Mouse (Mus musculus) cortical plate, adult 2 months (tissue): ENCODE results near the gene Lrrn4. TPM values are rescaled to one million over a fixed set of nuclear protein-coding genes. Genes with fewer than 3 reads are reported as not detected.

Experiments
- H3K27ac ChIP-seq: fragments of 200-500 bp; 2 replicates; pipeline ENCODE4 v1.5.1; 2012; ENCODE audit warnings: low read length, control low read depth, inconsistent platforms; ENCODE audit not compliant: insufficient read depth
- H3K4me1 ChIP-seq: fragments of 200-500 bp; 2 replicates; pipeline ENCODE4 v1.6.1; 2011; ENCODE audit warnings: low read length; ENCODE audit not compliant: control insufficient read depth, insufficient read depth
- H3K4me3 ChIP-seq: fragments of 200-500 bp; 2 replicates; pipeline ENCODE4 v1.5.1; 2011; ENCODE audit warnings: mild to moderate bottlenecking, low read length, control low read depth; ENCODE audit not compliant: insufficient read depth
- CTCF ChIP-seq: fragments of 200-500 bp; IDR thresholded peaks from 2 replicates; pipeline ENCODE4 v1.5.1; 2011; ENCODE audit warnings: mild to moderate bottlenecking, control low read depth, low read length; ENCODE audit not compliant: insufficient read depth; ENCODE audit errors: extremely low read depth
- POLR2A ChIP-seq: fragments of 200-500 bp; IDR thresholded peaks from 2 replicates; pipeline ENCODE4 v1.6.1; 2011; ENCODE audit warnings: mild to moderate bottlenecking, low read length, control low read depth; ENCODE audit not compliant: insufficient read depth; ENCODE audit errors: extremely low read depth
- polyA plus RNA-seq: library from polyadenylated mRNA; depleted of rRNA; stranded (reverse); fragments of >200 nt; gene quantifications from 2 replicates; pipeline ENCODE4 v1.2.3, GENCODE M21; 2012

Lrrn4 gene
- polyA plus RNA-seq, 1 experiment, result 0.19 TPM

- Histone ChIP-seq H3K27ac (no peak overlapping the region), H3K4me3 (no peak overlapping the region), H3K4me1 (no peaks in the 10 kb centered on the region)
- no peak for TF ChIP-seq POLR2A
- no peak for TF ChIP-seq CTCF
Observed at GRCm38 (mm10) chr2:132902056-132902455, 21.4 kb upstream of the Lrrn4 start.

- Histone ChIP-seq H3K27ac (no peak overlapping the region), H3K4me1 (no peaks in the 10 kb centered on the region), H3K4me3 (no peak overlapping the region)
- TF ChIP-seq POLR2A (no peak), CTCF (no peak)
Observed at GRCm38 (mm10) chr2:132901636-132902035, 20.9 kb upstream of the Lrrn4 start.

DNA sequence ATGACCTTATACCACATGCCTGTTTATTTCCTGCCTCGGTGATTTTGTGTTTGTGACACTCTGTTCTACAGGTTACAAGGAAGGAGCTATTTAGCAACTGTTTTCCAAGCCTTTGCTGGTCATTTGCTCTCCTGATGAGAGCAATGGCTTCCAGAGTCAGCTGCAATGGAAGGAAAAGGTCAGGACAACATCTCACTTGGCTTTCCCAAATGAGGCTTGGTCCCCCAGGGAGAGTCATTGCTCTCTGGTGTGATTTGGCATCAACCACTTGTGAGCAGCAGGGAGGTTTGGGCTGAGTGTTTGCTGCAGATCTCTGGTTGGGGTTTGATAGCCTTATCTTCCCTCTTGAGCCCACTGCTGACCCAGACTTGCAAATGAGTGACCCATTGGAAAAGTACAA is 19.9 kb upstream of the Lrrn4 start:
- Histone ChIP-seq H3K4me3 (no peak overlapping the region), H3K4me1 (no peaks in the 10 kb centered on the region), H3K27ac (no peak overlapping the region)
- TF ChIP-seq POLR2A (no peak), CTCF (no peak)

- no peak overlapping the region for H3K27ac ChIP-seq
- no peak for TF ChIP-seq CTCF
- TF ChIP-seq POLR2A, result no peak
- no peak overlapping the region for H3K4me3 ChIP-seq
- peaks cover 2% of the 10 kb centered on the region; the same call in 1 of the 2 replicates for H3K4me1 ChIP-seq
Observed at GRCm38 (mm10) chr2:132898211-132898610, 17.5 kb upstream of the Lrrn4 start.

- Histone ChIP-seq H3K4me1 (peaks cover 2% of the 10 kb centered on the region; the same call in 1 of the 2 replicates), H3K27ac (no peak overlapping the region), H3K4me3 (no peak overlapping the region)
- TF ChIP-seq POLR2A (no peak), CTCF (no peak)
Observed at GRCm38 (mm10) chr2:132893826-132894225, 13.1 kb upstream of the Lrrn4 start.

DNA sequence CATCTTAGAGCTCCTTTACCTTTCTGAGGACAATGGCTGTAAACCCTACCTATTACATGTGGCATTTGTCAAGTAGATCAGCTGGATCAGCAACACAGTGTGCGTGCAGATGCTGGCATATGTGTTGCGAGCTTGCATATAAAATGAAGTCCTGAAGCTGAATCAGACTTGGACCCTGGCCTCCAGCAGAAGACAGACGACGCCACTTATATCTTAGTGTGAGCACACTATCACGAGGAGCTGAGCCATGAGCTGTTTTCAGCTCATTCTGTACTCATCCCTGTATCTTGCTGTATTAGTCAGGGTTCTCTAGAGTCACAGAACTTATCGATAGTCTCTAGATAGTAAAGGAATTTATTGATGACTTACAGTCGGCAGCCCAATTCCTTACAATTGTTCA is 4.6 kb upstream of the Lrrn4 start:
- Histone ChIP-seq H3K4me3 (no peak overlapping the region), H3K4me1 (no peaks in the 10 kb centered on the region), H3K27ac (no peak overlapping the region)
- no peak for TF ChIP-seq POLR2A
- TF ChIP-seq CTCF, result no peak

DNA sequence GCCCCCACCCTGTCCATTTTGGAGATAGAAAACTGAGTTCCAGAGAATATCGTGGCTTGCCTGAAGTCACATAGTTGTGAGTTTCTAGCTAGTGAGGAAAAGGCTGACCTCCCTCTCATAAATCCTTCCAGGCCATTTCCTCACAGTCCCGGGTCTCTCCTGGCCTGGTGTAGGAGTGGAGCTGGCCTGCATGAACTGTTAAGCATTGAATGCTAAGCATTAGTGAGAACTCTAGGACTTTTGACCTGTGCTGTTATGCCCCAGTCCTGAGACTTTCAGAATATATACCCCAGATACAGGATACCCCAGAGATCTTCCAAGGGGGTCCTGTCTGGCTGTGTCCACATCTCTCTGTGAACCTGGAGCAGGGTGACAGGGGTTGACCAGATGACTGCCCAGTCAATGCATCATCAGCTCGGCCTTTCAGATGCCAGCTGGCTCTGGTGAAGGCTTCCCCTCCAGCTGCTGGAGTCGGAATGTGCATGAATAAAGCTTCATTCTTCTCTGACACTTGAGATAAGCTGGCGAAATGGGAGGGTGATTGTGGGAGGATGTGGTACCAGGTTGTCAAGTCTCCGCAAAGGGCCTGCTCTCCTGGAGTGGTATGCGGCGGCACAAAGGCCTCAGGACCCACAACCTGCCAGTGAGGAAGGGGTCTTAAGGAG is 3.7 kb upstream of the Lrrn4 start:
- no peak overlapping the region for H3K27ac ChIP-seq
- no peak for TF ChIP-seq CTCF
- no peak for TF ChIP-seq POLR2A

DNA sequence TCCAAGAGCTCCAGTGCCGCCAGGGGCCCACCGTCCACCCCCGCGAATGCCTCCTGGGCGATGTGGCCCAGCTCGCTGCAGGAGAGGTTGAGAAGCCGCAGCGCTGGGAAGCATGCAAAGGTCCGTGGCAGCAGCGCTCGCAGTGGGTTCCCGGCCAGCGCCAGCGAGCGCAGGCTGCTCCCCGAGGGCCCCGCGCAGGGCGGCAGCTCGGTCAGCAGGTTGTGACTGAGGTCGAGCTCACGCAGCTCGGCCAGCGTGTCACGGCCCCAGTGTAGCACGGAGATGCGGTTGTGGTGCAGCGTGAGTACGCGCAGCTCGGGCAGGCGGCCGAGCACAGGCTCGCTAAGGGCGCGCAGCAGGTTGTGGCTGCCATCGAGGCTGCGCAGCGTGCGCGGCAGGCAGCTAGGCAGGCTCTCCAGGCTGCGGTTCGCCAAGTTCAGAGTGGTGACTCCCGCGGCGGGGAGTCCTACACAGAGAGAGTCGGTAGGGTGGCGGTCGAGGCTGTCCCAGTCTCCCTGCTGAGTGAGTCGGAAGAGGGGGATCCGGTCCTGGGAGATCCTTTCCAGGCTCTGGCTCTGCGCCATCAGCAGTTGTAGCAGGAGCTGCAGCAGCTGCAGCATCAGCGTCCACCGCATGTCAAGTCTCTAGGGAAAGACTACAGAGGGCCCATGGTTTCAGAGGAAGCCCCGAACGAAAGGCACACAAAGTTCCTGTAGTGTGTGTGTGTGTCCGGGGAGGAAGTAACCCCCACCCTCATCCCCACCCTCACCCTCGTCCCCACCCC is 1.2 kb downstream of the Lrrn4 start:
- H3K27ac ChIP-seq, result no peak overlapping the region
- peak overlapping the region; percentile 44 for H3K4me3 ChIP-seq
- H3K4me1 ChIP-seq, result no peaks in the 10 kb centered on the region
- TF ChIP-seq CTCF (no peak), POLR2A (no peak)

More for the DNA sequence above, 3.7 kb upstream of the Lrrn4 start:
- no peaks in the 10 kb centered on the region for H3K4me1 ChIP-seq
- no peak overlapping the region for H3K4me3 ChIP-seq

GRCm38 (mm10) chr2:132876991-132877390 is 3.7 kb downstream of the Lrrn4 start:
- no peak overlapping the region for H3K4me3 ChIP-seq
- H3K27ac ChIP-seq, result no peak overlapping the region
- TF ChIP-seq POLR2A, result no peak
- H3K4me1 ChIP-seq, result no peaks in the 10 kb centered on the region

GRCm38 (mm10) chr2:132873657-132874326 is 6.9 kb downstream of the Lrrn4 start:
- H3K4me1 ChIP-seq, result no peaks in the 10 kb centered on the region
- TF ChIP-seq CTCF (no peak), POLR2A (no peak)
- H3K27ac ChIP-seq, result no peak overlapping the region
- H3K4me3 ChIP-seq, result no peak overlapping the region
